Mouse (Mus musculus) thymus, adult 2 months (tissue): ENCODE measurements at regions not wholly inside any gene's neighbourhood (a gene's known extent, or its start where the extent isn't known, plus 50 kb on each side); places are given as distances from the start of the nearest gene placed in this dataset.

Experiments used
- DNase-seq: peaks from one replicate; pipeline ENCODE4 v3.0.0; 2021
- H3K27ac ChIP-seq: fragments of 200-500 bp; 2 replicates; pipeline ENCODE4 v1.5.1; 2012; ENCODE audit warnings: low read length, control low read depth; ENCODE audit not compliant: control insufficient read depth, insufficient read depth
- H3K27me3 ChIP-seq: fragments of 200-500 bp; 2 replicates; pipeline ENCODE4 v1.6.1; 2012; ENCODE audit warnings: mild to moderate bottlenecking, low read length, moderate library complexity, mixed read lengths; ENCODE audit not compliant: control insufficient read depth, insufficient read depth
- H3K36me3 ChIP-seq: fragments of 200-500 bp; 2 replicates; pipeline ENCODE4 v1.6.1; 2012; ENCODE audit warnings: mild to moderate bottlenecking, low read length, moderate library complexity; ENCODE audit not compliant: control insufficient read depth, insufficient read depth
- H3K4me1 ChIP-seq: fragments of 200-500 bp; replicated peaks from 2 replicates; pipeline ENCODE4 v1.6.1; 2012; ENCODE audit warnings: low read length; ENCODE audit not compliant: control insufficient read depth, insufficient read depth
- H3K4me3 ChIP-seq: fragments of 200-500 bp; 2 replicates; pipeline ENCODE4 v1.5.1; 2012; ENCODE audit warnings: mild to moderate bottlenecking, low read length, control low read depth, moderate library complexity; ENCODE audit not compliant: control insufficient read depth, insufficient read depth
- CTCF ChIP-seq: fragments of 200-500 bp; IDR thresholded peaks from 2 replicates; pipeline ENCODE4 v1.5.1; 2012; ENCODE audit warnings: mild to moderate bottlenecking, control low read depth, low read length, moderate library complexity, borderline replicate concordance; ENCODE audit not compliant: control insufficient read depth, poor library complexity, insufficient read depth; ENCODE audit errors: extremely low read depth
- POLR2A ChIP-seq: fragments of 200-500 bp; IDR thresholded peaks from 2 replicates; pipeline ENCODE4 v1.6.1; 2012; ENCODE audit warnings: mild to moderate bottlenecking, low read length, control low read depth, moderate library complexity; ENCODE audit not compliant: control insufficient read depth, poor library complexity, insufficient read depth; ENCODE audit errors: extremely low read depth
- WGBS: fragments of 180-500 bp; shearing (Covaris S2); methylation state at CpG from one replicate; pipeline ENCODE4 v1.1.7; 2018; 5-methylcytosine and 5-hydroxymethylcytosine counted together

GRCm38 (mm10) chr17:87501098-87501497, 54.4 kb upstream of the Calm2 start:
- Histone ChIP-seq H3K27me3 (no peaks in the 10 kb centered on the region), H3K4me1 (peaks cover 9% of the 10 kb centered on the region), H3K4me3 (no peak overlapping the region), H3K36me3 (no peaks in the 10 kb centered on the region), H3K27ac (no peak overlapping the region)
- WGBS: 50% methylated on average over 2 of the region's 2 CpGs
- no peak for TF ChIP-seq POLR2A
- TF ChIP-seq CTCF: no peak
- no peak for DNase-seq

DNA sequence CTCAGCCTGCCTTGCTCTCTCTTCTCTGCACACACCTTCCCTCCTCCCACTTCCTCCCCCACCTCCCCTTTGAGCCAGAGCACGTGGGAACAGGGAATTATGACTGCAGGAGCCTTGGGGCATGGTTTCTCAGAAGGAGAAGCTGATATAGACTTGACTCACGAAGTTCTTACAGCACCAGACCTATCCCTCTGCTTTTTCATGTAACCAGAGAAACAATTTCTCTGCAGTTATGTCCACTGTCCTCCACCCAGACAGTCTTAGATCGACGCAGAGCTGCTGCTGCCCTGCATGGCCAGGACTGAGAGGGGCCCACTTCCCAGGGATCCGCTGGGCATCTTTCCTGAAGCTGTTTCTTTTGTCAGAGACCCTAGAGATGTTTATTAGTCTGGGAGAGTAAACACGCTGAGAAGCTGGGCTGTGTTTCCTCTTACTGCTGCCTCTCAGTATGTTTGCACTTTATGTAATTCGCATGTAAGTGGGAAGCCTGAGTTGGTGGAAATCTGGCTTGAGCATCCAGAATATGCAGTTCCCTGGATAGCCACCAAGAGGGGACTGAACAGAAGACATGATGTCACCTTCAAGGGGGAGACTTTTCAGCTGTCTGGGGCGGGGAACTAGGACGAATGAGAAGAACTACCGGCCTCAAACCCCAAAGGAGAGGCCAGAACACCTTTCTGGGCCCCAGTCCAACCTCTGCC, 55.1 kb upstream of the Calm2 start:
- Histone ChIP-seq H3K4me3 (no peak overlapping the region), H3K27me3 (no peaks in the 10 kb centered on the region), H3K4me1 (peaks cover 9% of the 10 kb centered on the region), H3K36me3 (no peaks in the 10 kb centered on the region), H3K27ac (no peak overlapping the region)
- no peak for DNase-seq
- TF ChIP-seq CTCF: no peak
- no peak for TF ChIP-seq POLR2A
- 71% methylated on average over 10 of the region's 10 CpGs for WGBS

GRCm38 (mm10) chr17:87502388-87503369, 55.9 kb upstream of the Calm2 start:
- TF ChIP-seq POLR2A: no peak
- TF ChIP-seq CTCF: no peak
- H3K36me3 ChIP-seq: no peaks in the 10 kb centered on the region
- 35% methylated on average over 14 of the region's 14 CpGs for WGBS
- H3K4me1 ChIP-seq: peaks cover 9% of the 10 kb centered on the region
- DNase-seq: peak; percentile 15
- H3K27me3 ChIP-seq: no peaks in the 10 kb centered on the region
- no peak overlapping the region for H3K4me3 ChIP-seq
- H3K27ac ChIP-seq: no peak overlapping the region

- no peaks in the 10 kb centered on the region for H3K36me3 ChIP-seq
- TF ChIP-seq POLR2A (no peak), CTCF (no peak)
- WGBS: 93% methylated on average over 5 of the region's 5 CpGs
- H3K4me1 ChIP-seq: peaks cover 9% of the 10 kb centered on the region
- no peak overlapping the region for H3K27ac ChIP-seq
- H3K27me3 ChIP-seq: no peaks in the 10 kb centered on the region
- no peak for DNase-seq
- no peak overlapping the region for H3K4me3 ChIP-seq
Measured at GRCm38 (mm10) chr17:87503491-87503890, 56.8 kb upstream of the Calm2 start.

DNA sequence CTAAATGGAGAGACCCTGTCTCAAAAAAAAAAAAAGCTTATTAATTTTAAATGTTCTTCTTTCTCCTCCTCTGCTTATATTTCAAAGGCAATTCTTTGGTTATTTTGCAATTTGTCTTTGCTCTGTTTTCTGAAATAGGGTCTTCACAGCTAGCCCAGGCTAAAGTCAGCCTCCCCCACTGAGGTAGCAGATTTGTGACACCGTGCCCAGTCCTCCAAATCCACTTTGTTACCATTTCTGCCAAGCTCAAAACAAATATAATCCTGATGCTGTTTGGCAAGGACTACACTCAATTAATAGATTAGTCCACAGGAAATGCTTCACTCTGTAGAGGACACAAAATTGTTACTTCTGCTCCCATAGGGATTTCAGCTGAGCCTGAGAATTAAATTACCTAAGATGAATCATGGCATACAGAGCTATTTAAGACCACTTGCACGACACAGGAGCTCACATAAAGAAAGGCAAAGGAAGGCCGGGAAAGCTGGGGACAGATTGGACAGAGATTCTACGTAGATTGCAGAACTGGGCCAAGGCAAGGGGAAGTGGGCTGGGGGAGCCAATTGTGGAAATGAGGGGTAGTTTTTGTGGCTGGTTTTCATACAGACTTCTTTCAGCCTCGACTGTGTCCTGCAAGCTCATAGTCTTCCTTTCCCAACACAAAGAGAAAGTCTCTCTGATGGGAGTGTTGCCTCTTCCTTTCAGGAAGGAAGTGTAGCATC, 58.4 kb upstream of the Calm2 start:
- peaks cover 9% of the 10 kb centered on the region for H3K4me1 ChIP-seq
- H3K27ac ChIP-seq: no peak overlapping the region
- WGBS: 59% methylated on average over 5 of the region's 5 CpGs
- no peak for DNase-seq
- H3K36me3 ChIP-seq: no peaks in the 10 kb centered on the region
- no peak overlapping the region for H3K4me3 ChIP-seq
- H3K27me3 ChIP-seq: no peaks in the 10 kb centered on the region
- TF ChIP-seq CTCF (no peak), POLR2A (no peak)

- peaks cover 4% of the 10 kb centered on the region for H3K4me1 ChIP-seq
- H3K27me3 ChIP-seq: no peaks in the 10 kb centered on the region
- TF ChIP-seq CTCF: no peak
- no peak for TF ChIP-seq POLR2A
- H3K36me3 ChIP-seq: no peaks in the 10 kb centered on the region
- H3K4me3 ChIP-seq: no peak overlapping the region
- no peak overlapping the region for H3K27ac ChIP-seq
- no peak for DNase-seq
- 97% methylated on average over 8 of the region's 8 CpGs for WGBS
Measured at GRCm38 (mm10) chr17:87507848-87508247, 61.1 kb upstream of the Calm2 start.
